Mouse (Mus musculus) urinary bladder, postnatal 10 days (tissue): ENCODE measurements around the gene Tmem8b.
A peak's percentile ranks its signal among the peaks of the same experiment; 100 is the strongest.

ENCODE experiments used
- DNase-seq: peaks from one replicate; pipeline ENCODE4 v3.0.0; 2022; ENCODE audit warnings: low spot score

The Tmem8b gene

DNA sequence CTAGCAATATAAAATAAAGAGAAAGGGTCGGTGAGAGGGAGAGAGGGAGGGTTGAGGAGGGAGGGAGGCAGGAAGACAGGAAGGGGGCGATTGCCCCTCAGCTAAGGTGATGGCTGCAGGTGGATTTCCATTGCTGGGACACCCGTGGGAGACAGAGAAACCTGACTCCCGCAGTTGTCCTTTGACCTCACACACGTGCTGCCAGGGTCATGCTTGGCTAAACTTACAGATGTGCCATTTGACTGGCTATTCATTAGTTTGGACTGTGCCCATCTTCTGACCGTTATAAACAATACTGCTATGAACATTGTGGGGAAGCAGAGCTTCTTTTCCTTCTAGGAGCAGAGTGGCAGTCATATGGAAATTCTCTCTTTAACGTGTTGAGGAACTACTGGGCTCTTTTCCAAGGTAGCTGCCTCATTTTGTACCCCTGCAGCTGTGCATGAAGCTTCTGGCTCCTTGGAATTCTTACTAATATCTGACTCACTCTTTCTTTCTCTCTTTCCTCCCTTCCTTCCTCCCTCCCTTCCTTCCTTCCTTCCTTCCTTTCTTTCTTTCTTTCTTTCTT lies 45.0 kb downstream of the Tmem8b start:
- DNase-seq: no peak

DNA sequence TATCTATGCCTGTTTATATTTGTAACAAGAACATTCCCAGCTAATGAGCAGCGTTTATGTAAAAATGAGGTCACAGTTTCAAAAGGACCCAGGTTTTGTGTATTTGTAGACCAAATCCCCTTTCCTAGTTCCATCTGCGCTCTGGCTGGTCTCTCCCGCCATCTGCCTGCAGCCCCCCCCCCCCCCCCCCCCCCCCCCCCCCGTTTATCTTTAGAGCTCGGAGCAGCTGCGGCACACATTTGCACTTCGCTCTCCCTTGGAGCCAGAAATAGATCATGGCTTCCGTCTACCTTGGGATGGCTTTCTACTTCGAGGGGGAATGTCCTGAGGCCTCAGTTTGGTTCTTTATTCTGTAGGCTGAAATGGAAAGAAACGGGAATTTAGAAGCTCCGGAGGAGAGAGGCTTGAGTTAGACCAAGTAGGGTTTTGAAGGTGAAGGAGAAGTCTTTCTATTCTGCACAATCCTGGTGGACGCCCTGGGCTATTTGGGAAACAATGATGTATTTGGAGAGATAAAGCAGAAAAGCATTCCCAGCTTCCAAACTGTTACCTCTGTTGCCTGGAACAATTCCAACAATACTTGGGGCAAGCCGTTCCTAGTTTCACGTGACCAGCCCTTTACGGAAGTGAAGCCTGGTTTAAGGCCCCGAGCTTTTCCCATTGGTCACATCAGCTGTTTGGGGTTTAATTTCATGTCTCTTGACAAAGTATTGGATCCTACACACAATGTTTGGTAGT lies 51.9 kb downstream of the Tmem8b start:
- no peak for DNase-seq

- no peak for DNase-seq
Observed at GRCm38 (mm10) chr4:43722191-43722590, 53.4 kb downstream of the Tmem8b start.

DNA sequence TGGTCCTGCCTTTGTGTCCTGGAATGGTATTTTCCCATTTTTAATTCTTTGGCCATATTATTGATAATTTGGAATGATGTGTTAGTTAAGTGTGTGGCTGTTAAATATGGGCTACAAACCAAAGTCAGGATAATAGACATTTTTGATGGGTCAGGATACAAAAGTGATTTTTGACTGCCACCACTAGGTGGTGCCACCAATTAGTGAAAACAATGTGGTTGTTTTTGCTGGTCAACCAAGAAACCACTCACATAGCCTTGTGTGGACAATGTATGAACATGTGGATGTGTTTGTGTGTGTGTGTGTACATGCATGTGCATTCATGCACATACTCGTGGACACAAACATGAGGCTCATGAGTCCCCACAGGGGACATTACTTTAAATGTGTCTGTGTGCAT lies 56.0 kb downstream of the Tmem8b start:
- DNase-seq: no peak

- no peak for DNase-seq
Observed at GRCm38 (mm10) chr4:43726228-43726993, 57.6 kb downstream of the Tmem8b start.

DNA sequence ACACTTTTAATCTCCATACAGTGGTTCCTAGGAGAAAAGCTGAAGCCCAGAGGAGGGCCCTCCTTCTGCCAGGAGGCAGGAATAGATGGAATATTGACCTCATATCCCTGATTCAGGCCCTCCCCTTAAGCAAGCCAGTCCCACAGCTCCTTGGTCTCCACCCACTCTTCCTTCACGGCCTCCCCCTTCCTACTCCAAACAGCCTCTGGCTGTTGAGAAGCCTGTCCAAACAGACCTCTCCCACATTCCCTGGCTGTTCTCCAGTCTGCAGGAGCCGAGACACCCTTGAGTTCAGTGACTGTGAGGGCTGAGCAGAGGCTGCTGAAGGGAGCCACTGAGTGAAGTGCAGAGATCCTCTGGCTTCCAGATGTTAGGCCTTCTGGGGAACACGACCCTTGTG lies 58.2 kb downstream of the Tmem8b start, which contains the start of gene Hrct1:
Gene Hrct1 (plus strand): TSS at position 194 of the 400 bp plus-strand sequence.
- DNase-seq: peak; percentile 37

DNA sequence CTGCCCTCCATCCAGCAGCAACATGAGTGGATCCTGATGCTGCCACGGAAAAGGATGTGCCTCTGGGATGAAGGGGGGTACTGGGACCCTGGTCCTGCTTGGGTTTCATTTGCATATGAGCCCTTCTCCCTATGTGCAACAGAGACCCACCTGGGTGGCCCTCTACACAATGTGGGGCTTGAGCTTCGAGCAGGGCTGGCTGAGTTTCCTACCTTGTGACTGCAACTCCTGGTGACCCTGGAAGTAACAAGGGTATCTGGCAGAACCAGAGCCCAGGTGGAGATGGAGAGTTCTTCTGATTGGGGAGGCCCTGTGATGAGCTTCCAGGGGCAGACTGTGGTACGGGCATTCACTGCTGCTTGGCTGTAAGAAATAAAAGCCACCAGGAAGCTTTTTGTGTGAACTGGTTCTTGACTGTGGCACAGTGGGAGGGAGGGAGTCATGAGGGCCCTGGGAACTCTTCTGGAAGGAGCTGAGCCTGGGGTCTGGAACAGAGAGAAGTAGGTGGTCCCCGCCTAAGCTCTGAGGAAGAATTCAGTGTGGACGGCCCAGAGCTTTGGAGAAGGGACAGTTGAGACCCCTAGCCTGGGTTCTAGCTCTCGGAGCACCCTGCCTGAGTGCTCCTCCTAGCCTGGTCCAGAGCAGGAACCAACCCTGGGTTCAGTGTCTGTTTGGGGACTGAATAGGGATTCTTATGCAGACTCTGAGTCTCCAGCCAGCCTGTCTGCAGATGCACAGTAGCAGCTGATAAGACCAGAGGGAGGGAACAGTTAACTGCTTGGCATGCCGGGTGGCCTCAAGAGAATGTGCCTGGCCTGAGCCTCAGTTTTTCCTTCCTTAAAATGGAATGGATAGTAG lies 59.2 kb downstream of the Tmem8b start:
- no peak for DNase-seq

DNA sequence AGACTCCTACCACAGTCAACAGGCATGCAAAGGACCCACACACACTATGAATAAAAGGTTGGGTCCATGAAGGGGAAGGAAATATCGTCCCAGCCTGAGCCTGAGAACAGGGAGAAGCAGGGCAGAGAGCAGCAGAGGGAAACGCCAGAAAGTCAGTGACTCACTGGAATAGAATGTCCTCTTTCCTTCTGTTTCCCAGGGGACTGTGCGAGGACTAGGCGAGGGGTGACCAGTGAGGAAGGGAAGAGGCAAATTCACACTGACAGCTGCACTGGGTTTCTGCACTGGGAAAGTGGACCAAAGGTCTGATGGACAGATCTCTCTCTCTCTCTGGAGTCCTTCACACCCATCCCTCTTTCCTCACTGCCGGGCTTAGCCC lies 59.8 kb downstream of the Tmem8b start:
- no peak for DNase-seq

DNA sequence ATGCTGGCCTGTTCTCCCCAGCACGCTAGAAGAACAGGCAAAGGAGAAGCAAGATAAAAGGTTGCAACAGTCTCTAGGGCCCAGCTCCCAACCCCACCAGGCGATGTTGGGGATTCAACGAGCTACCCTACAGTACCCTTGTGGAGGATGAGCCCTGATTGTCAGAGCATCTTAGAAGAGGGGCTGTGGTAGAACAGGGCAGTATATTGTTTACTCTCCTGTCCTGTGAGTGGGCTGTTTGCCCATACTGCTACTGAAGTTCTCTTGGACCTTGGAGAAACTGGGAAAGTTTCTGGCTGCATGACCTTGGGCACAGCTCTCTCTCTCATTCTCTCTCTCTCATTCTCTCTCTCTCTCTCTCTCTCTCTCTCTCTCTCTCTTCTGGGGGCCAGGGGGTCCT lies 60.4 kb downstream of the Tmem8b start:
- DNase-seq: no peak

- no peak for DNase-seq
Observed at GRCm38 (mm10) chr4:43729794-43730550, 61.2 kb downstream of the Tmem8b start, which contains the start of gene Spaar. Gene Spaar (plus strand): TSS chr4:43730034.

GRCm38 (mm10) chr4:43730750-43731297 lies 62.1 kb downstream of the Tmem8b start:
- DNase-seq: no peak

DNA sequence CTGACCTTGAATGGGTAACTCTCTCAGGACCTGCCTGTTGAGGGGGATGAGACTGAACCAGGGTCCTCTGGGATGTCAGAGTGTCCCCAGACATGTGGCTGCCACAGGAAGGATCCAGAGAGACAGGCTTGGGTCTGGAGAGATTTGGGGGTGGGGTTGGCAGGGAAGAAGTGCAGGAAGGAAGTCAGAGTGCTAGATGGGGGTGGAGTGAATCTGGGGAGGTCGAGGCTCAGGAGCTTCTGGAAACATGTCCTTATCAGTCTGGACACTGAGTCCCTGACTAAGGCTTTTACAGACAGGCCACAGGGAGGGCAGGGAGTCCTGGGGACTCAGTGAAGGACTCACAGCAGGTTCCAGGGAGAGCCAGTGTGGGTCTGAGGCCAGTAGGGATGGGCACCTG lies 63.4 kb downstream of the Tmem8b start:
- DNase-seq: no peak

DNA sequence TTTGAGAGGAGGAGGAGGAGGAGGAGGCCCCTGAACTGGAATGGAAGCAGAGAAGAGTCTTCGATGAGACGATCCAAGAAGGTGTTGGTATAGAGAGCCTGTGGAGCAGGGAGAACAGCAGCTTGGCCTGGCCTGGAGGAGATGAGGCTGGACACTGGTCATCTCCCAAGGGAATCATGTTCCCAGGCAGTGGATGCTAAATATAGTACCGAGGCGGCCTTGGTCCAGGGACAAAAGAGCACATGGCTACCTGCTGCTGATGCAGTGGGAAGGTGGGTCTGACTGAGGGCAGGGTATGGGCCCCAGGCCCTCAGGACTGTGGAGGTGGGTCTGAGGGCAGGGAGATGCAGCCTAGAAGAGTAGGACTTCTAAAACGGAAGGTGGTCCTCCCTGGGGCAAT lies 64.4 kb downstream of the Tmem8b start:
- DNase-seq: no peak

GRCm38 (mm10) chr4:43737144-43737543 lies 68.4 kb downstream of the Tmem8b start:
- no peak for DNase-seq

GRCm38 (mm10) chr4:43738989-43739674 lies 70.4 kb downstream of the Tmem8b start:
- DNase-seq: no peak

DNA sequence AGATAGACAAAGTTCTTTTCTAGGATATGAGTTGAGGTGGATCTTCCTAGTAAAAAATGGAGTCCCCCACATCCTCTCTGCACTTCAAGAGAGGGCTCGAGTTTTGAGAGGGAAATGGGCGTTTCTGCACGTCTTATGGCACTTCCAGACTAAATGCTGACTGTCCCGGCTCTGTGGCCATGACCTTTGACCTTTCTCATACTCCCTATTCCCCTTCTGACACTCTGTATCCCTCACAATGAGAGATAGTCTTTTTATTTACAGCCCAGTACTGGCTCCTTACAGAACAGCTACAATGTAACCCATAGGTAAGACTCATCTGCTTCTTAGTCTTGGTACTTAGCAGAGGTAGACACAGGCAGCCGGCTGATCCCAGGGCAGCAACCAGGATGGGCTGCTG lies 72.8 kb downstream of the Tmem8b start:
- no peak for DNase-seq
